Mouse (Mus musculus) forebrain, embryonic 12.5 days (tissue): ENCODE measurements around the gene Olfr285. TPM values are rescaled to one million over a fixed set of nuclear protein-coding genes. Genes with fewer than 3 reads are reported as not detected.

ENCODE experiments used
- ATAC-seq: fragments of 200-750 bp; cut with Nextera tagmentation; 2 replicates; pipeline ENCODE4 v1.8.0; 2017; ENCODE audit warnings: moderate TSS enrichment; ENCODE audit not compliant: low FRiP score
- H3K27ac ChIP-seq: fragments of 300-500 bp; sonication (generic); 2 replicates; pipeline ENCODE4 v1.5.1; 2016; ENCODE audit warnings: mild to moderate bottlenecking
- H3K27me3 ChIP-seq: fragments of 300-500 bp; sonication (generic); 2 replicates; pipeline ENCODE4 v1.6.1; 2016; ENCODE audit warnings: mild to moderate bottlenecking
- H3K36me3 ChIP-seq: fragments of 300-500 bp; sonication (generic); replicated peaks from 2 replicates; pipeline ENCODE4 v1.6.1; 2016; ENCODE audit warnings: mild to moderate bottlenecking
- H3K4me1 ChIP-seq: fragments of 300-500 bp; sonication (generic); 2 replicates; pipeline ENCODE4 v1.6.1; 2016
- H3K4me2 ChIP-seq: fragments of 300-500 bp; sonication (generic); 2 replicates; pipeline ENCODE4 v1.6.1; 2016; ENCODE audit warnings: mild to moderate bottlenecking, moderate library complexity
- H3K4me3 ChIP-seq: fragments of 300-500 bp; sonication (generic); replicated peaks from 2 replicates; pipeline ENCODE4 v1.5.1; 2016; ENCODE audit warnings: mild to moderate bottlenecking
- H3K9ac ChIP-seq: fragments of 300-500 bp; sonication (generic); 2 replicates; pipeline ENCODE4 v1.6.1; 2016; ENCODE audit warnings: mild to moderate bottlenecking
- H3K9me3 ChIP-seq: fragments of 300-500 bp; sonication (generic); 2 replicates; pipeline ENCODE4 v1.6.1; 2016
- WGBS: fragments of 180-500 bp; shearing (Covaris S2); methylation state at CpG from one replicate; pipeline ENCODE4 v1.1.7; 2016; 5-methylcytosine and 5-hydroxymethylcytosine counted together
- polyA plus RNA-seq: library from polyadenylated mRNA; unstranded; fragments of >200 nt; fragmentation: Nextera tagmentation; extraction: Ambion mirVana; gene quantifications from 2 replicates; pipeline ENCODE4 v1.2.1, GENCODE M21; 2016

The Olfr285 gene
- polyA plus RNA-seq = not detected in 2 replicates

GRCm38 (mm10) chr15:98317177-98317724 lies at the start of gene Olfr285:
Gene Olfr285, minus strand, starts transcription at chr15:98317353.
- WGBS = 92% methylated on average over 5 of the region's 5 CpGs
- Histone ChIP-seq H3K9me3 (no peaks in the 10 kb centered on the region), H3K27me3 (no peaks in the 10 kb centered on the region), H3K4me2 (no peak within 1 kb of the TSS), H3K4me1 (no peaks in the 10 kb centered on the region), H3K4me3 (no peak within 1 kb of the TSS), H3K36me3 (no peaks in the 10 kb centered on the region), H3K9ac (no peak within 1 kb of the TSS), H3K27ac (no peak within 1 kb of the TSS)
- ATAC-seq = no peak

GRCm38 (mm10) chr15:98340887-98341286 lies 23.7 kb upstream of the Olfr285 start, which contains the start of gene Olfr284:
Gene Olfr284, minus strand, starts transcription at chr15:98340987.
- ATAC-seq = no peak
- H3K4me1 ChIP-seq = no peaks in the 10 kb centered on the region
- H3K9me3 ChIP-seq = no peaks in the 10 kb centered on the region
- H3K36me3 ChIP-seq = no peaks in the 10 kb centered on the region
- H3K27me3 ChIP-seq = no peaks in the 10 kb centered on the region
- no peak within 1 kb of the TSS for H3K4me3 ChIP-seq
- no peak within 1 kb of the TSS for H3K4me2 ChIP-seq
- no peak within 1 kb of the TSS for H3K27ac ChIP-seq
- WGBS = 88% methylated on average over 8 of the region's 8 CpGs
- H3K9ac ChIP-seq = no peak within 1 kb of the TSS

GRCm38 (mm10) chr15:98315703-98316102 lies 1.4 kb downstream of the Olfr285 start:
- no peak for ATAC-seq
- 54% methylated on average over 6 of the region's 6 CpGs for WGBS
- no peaks in the 10 kb centered on the region for H3K36me3 ChIP-seq
- H3K4me2 ChIP-seq = no peak overlapping the region
- no peak overlapping the region for H3K4me3 ChIP-seq
- no peak overlapping the region for H3K9ac ChIP-seq
- no peaks in the 10 kb centered on the region for H3K4me1 ChIP-seq
- no peak overlapping the region for H3K27ac ChIP-seq
- H3K9me3 ChIP-seq = no peaks in the 10 kb centered on the region
- no peaks in the 10 kb centered on the region for H3K27me3 ChIP-seq

GRCm38 (mm10) chr15:98295628-98296551 lies 21.3 kb downstream of the Olfr285 start, which contains the start of gene Zfp641:
Gene Zfp641, minus strand, starts transcription at chr15:98296161.
- Histone ChIP-seq H3K27ac (0 out of 2 replicates have a peak within 1 kb of the TSS, but pooled peaks have one; percentile 36), H3K4me1 (peaks cover 11% of the 10 kb centered on the region), H3K9ac (peak within 1 kb of the TSS; percentile 81), H3K27me3 (peaks cover 3% of the 10 kb centered on the region; the same call in 1 of the 2 replicates), H3K9me3 (0 out of 2 replicates have a peak, but pooled peaks cover 6% of the 10 kb centered on the region), H3K4me3 (peak within 1 kb of the TSS; percentile 74), H3K4me2 (peak within 1 kb of the TSS; percentile 94), H3K36me3 (no peaks in the 10 kb centered on the region)
- ATAC-seq = peak; percentile 60
- 2% methylated on average over 46 of the region's 60 CpGs for WGBS

GRCm38 (mm10) chr15:98293651-98294050 lies 23.5 kb downstream of the Olfr285 start:
- H3K9me3 ChIP-seq = no peaks in the 10 kb centered on the region
- H3K27me3 ChIP-seq = peaks cover 3% of the 10 kb centered on the region; the same call in 1 of the 2 replicates
- H3K36me3 ChIP-seq = no peaks in the 10 kb centered on the region
- H3K4me3 ChIP-seq = no peak overlapping the region
- 89% methylated on average over 8 of the region's 8 CpGs for WGBS
- no peak overlapping the region for H3K9ac ChIP-seq
- peaks cover 11% of the 10 kb centered on the region for H3K4me1 ChIP-seq
- no peak overlapping the region for H3K27ac ChIP-seq
- H3K4me2 ChIP-seq = no peak overlapping the region
- ATAC-seq = no peak

GRCm38 (mm10) chr15:98288566-98288965 lies 28.6 kb downstream of the Olfr285 start:
- Histone ChIP-seq H3K9ac (no peak overlapping the region), H3K27ac (no peak overlapping the region)

GRCm38 (mm10) chr15:98286418-98286817 lies 30.7 kb downstream of the Olfr285 start:
- no peaks in the 10 kb centered on the region for H3K27me3 ChIP-seq
- H3K4me1 ChIP-seq = no peaks in the 10 kb centered on the region
- WGBS = 74% methylated on average over 7 of the region's 7 CpGs
- H3K4me2 ChIP-seq = no peak overlapping the region
- no peaks in the 10 kb centered on the region for H3K9me3 ChIP-seq
- H3K9ac ChIP-seq = no peak overlapping the region
- no peak overlapping the region for H3K4me3 ChIP-seq
- no peak overlapping the region for H3K27ac ChIP-seq
- no peaks in the 10 kb centered on the region for H3K36me3 ChIP-seq
- ATAC-seq = no peak

More at GRCm38 (mm10) chr15:98288566-98288965, 28.6 kb downstream of the Olfr285 start:
- H3K4me2 ChIP-seq = no peak overlapping the region
- no peaks in the 10 kb centered on the region for H3K4me1 ChIP-seq
- H3K9me3 ChIP-seq = no peaks in the 10 kb centered on the region
- 71% methylated on average over 12 of the region's 12 CpGs for WGBS
- no peaks in the 10 kb centered on the region for H3K36me3 ChIP-seq
- no peaks in the 10 kb centered on the region for H3K27me3 ChIP-seq
- no peak overlapping the region for H3K4me3 ChIP-seq
- no peak for ATAC-seq

Other genes with a start within 250 kb of the Olfr285 start
- gene Pfkm, start 224.8 kb downstream of the Olfr285 start, polyA plus RNA-seq = 52.5 and 56.6 TPM in 2 replicates
- 39.6 and 44.3 TPM in 2 replicates for gene Senp1, start 223.6 kb downstream of the Olfr285 start, polyA plus RNA-seq
- gene Asb8, start 151.7 kb downstream of the Olfr285 start, polyA plus RNA-seq = 38.4 and 44.8 TPM in 2 replicates
- gene Ccdc184, start 150.2 kb downstream of the Olfr285 start, polyA plus RNA-seq = 15.9 and 19.6 TPM in 2 replicates
- not detected in 2 replicates for gene Olfr288, start 121.8 kb downstream of the Olfr285 start, polyA plus RNA-seq
- gene Gm44579, start 96.4 kb downstream of the Olfr285 start, polyA plus RNA-seq = not detected in 2 replicates
- not detected in 2 replicates for gene Olfr287, start 96.3 kb downstream of the Olfr285 start, polyA plus RNA-seq
- not detected in 2 replicates for gene Olfr286, start 82.9 kb downstream of the Olfr285 start, polyA plus RNA-seq
- gene H1fnt, start 60.1 kb downstream of the Olfr285 start, polyA plus RNA-seq = not detected in 2 replicates
- gene Zfp641, start 21.2 kb downstream of the Olfr285 start, polyA plus RNA-seq = 2.4 and 2.8 TPM in 2 replicates
- gene Olfr284, start 23.6 kb upstream of the Olfr285 start, polyA plus RNA-seq = not detected in 2 replicates
- 0.08 TPM in 1 of 2 replicates, not detected in the other for gene Olfr283, start 63.6 kb upstream of the Olfr285 start, polyA plus RNA-seq
- gene Olfr282, start 113.9 kb upstream of the Olfr285 start, polyA plus RNA-seq = not detected in 2 replicates
- gene Olfr281, start 135.2 kb upstream of the Olfr285 start, polyA plus RNA-seq = 0.05 TPM in 1 of 2 replicates, not detected in the other
- gene OR5BS1P, start 152.5 kb upstream of the Olfr285 start, polyA plus RNA-seq = not detected in 2 replicates
- not detected in 2 replicates for gene Lalba, start 165.4 kb upstream of the Olfr285 start, polyA plus RNA-seq
- not detected in 2 replicates for gene Olfr279, start 175.0 kb upstream of the Olfr285 start, polyA plus RNA-seq
- gene Kansl2, start 216.9 kb upstream of the Olfr285 start, polyA plus RNA-seq = 178 and 183 TPM in 2 replicates